Mouse (Mus musculus) forebrain, embryonic 11.5 days (tissue): ENCODE measurements at regions not wholly inside any gene's neighbourhood (a gene's known extent, or its start where the extent isn't known, plus 50 kb on each side); places are given as distances from the start of the nearest gene placed in this dataset.

Source experiments
- ATAC-seq: fragments of 200-750 bp; cut with Nextera tagmentation; replicated peaks from 2 replicates; pipeline ENCODE4 v1.8.0; 2017; ENCODE audit warnings: moderate TSS enrichment; ENCODE audit not compliant: low FRiP score
- DNase-seq: peaks from one replicate; pipeline ENCODE4 v3.0.0-alpha.2; 2017; ENCODE audit warnings: low spot score
- H3K27ac ChIP-seq: fragments of 300-500 bp; sonication (generic); 2 replicates; pipeline ENCODE4 v1.5.1; 2014; ENCODE audit warnings: low read depth, low read length
- H3K27me3 ChIP-seq: fragments of 300-500 bp; sonication (generic); 2 replicates; pipeline ENCODE4 v1.6.1; 2014; ENCODE audit warnings: mild to moderate bottlenecking, low read length, mixed read lengths; ENCODE audit not compliant: control insufficient read depth, insufficient read depth
- H3K36me3 ChIP-seq: fragments of 300-500 bp; sonication (generic); 2 replicates; pipeline ENCODE4 v1.6.1; 2014; ENCODE audit warnings: mild to moderate bottlenecking, low read length, moderate library complexity, mixed read lengths; ENCODE audit not compliant: control insufficient read depth, insufficient read depth
- H3K4me1 ChIP-seq: fragments of 300-500 bp; sonication (generic); replicated peaks from 2 replicates; pipeline ENCODE4 v1.6.1; 2014; ENCODE audit warnings: low read length, mixed read lengths; ENCODE audit not compliant: control insufficient read depth, insufficient read depth
- H3K4me2 ChIP-seq: fragments of 300-500 bp; sonication (generic); 2 replicates; pipeline ENCODE4 v1.6.1; 2014; ENCODE audit warnings: low read depth, mild to moderate bottlenecking, low read length, moderate library complexity, mixed read lengths; ENCODE audit not compliant: severe bottlenecking
- H3K4me3 ChIP-seq: fragments of 300-500 bp; sonication (generic); 2 replicates; pipeline ENCODE4 v1.5.1; 2014; ENCODE audit warnings: low read depth, low read length
- H3K9ac ChIP-seq: fragments of 300-500 bp; sonication (generic); 2 replicates; pipeline ENCODE4 v1.6.1; 2014; ENCODE audit warnings: low read length
- H3K9me3 ChIP-seq: fragments of 300-500 bp; sonication (generic); 2 replicates; pipeline ENCODE4 v1.6.1; 2016; ENCODE audit warnings: low read length, mixed read lengths; ENCODE audit not compliant: control insufficient read depth
- WGBS: fragments of 180-500 bp; shearing (Covaris S2); extraction: QIAGEN DNeasy Blood & Tissue Kit; methylation state at CpG from one replicate; pipeline ENCODE4 v1.1.7; 2014; 5-methylcytosine and 5-hydroxymethylcytosine counted together

- Histone ChIP-seq H3K4me2 (no peak overlapping the region), H3K9ac (no peak overlapping the region), H3K36me3 (no peaks in the 10 kb centered on the region), H3K9me3 (no peaks in the 10 kb centered on the region), H3K27ac (no peak overlapping the region), H3K27me3 (no peaks in the 10 kb centered on the region), H3K4me1 (no peaks in the 10 kb centered on the region), H3K4me3 (no peak overlapping the region)
- ATAC-seq, result no peak
- no peak for DNase-seq
- 78% methylated on average over 1 of the region's 1 CpGs for WGBS
Measured at GRCm38 (mm10) chr15:42944610-42945009, 2810.4 kb downstream of the 9330182O14Rik start.

GRCm38 (mm10) chr15:42955167-42955566 lies 2821.0 kb downstream of the 9330182O14Rik start:
- no peak overlapping the region for H3K4me2 ChIP-seq
- no peaks in the 10 kb centered on the region for H3K36me3 ChIP-seq
- no peak overlapping the region for H3K4me3 ChIP-seq
- H3K27me3 ChIP-seq, result no peaks in the 10 kb centered on the region
- 76% methylated on average over 4 of the region's 4 CpGs for WGBS
- no peaks in the 10 kb centered on the region for H3K4me1 ChIP-seq
- H3K9me3 ChIP-seq, result no peaks in the 10 kb centered on the region
- no peak for DNase-seq
- ATAC-seq, result no peak
- H3K9ac ChIP-seq, result no peak overlapping the region
- no peak overlapping the region for H3K27ac ChIP-seq

- ATAC-seq (peak; percentile 67), DNase-seq (peak; percentile 64)
- no peak overlapping the region for H3K4me2 ChIP-seq
- H3K36me3 ChIP-seq, result no peaks in the 10 kb centered on the region
- 18% methylated on average over 11 of the region's 11 CpGs for WGBS
- H3K9me3 ChIP-seq, result no peaks in the 10 kb centered on the region
- no peaks in the 10 kb centered on the region for H3K27me3 ChIP-seq
- H3K4me3 ChIP-seq, result no peak overlapping the region
- H3K27ac ChIP-seq, result no peak overlapping the region
- no peaks in the 10 kb centered on the region for H3K4me1 ChIP-seq
- no peak overlapping the region for H3K9ac ChIP-seq
Measured at GRCm38 (mm10) chr15:42962747-42963338, 2828.7 kb downstream of the 9330182O14Rik start.

- H3K27me3 ChIP-seq, result no peaks in the 10 kb centered on the region
- DNase-seq (no peak), ATAC-seq (no peak)
- no peaks in the 10 kb centered on the region for H3K36me3 ChIP-seq
- H3K4me2 ChIP-seq, result no peak overlapping the region
- H3K4me1 ChIP-seq, result no peaks in the 10 kb centered on the region
- no peak overlapping the region for H3K9ac ChIP-seq
- whole genome bisulfite sequencing, result 73% methylated on average over 3 of the region's 3 CpGs
- H3K9me3 ChIP-seq, result no peaks in the 10 kb centered on the region
- H3K4me3 ChIP-seq, result no peak overlapping the region
- H3K27ac ChIP-seq, result no peak overlapping the region
Measured at GRCm38 (mm10) chr15:42965314-42965713, 2831.1 kb downstream of the 9330182O14Rik start.
